8 mouse cellular contexts compared by ENCODE assay signal in genomic region chr11:6545857-6546192, GRCm38 (mm10). TPM values are rescaled to one million over a fixed set of nuclear protein-coding genes. Genes with fewer than 3 reads are reported as not detected.
DNase-seq lines count a peak whose midpoint lies in the region; ATAC-seq and TF ChIP-seq lines count a peak whose summit lies in the region.

No protein-coding gene starts in this region.

- no peaks in the 10 kb centered on the region for H3K9me3 ChIP-seq in lung, embryonic 14.5 days (ENCODE audit: low read depth, low read length)
- no peaks in the 10 kb centered on the region for H3K9me3 ChIP-seq in embryonic facial prominence, embryonic 15.5 days (replicated peaks)
- no peaks in the 10 kb centered on the region for H3K9me3 ChIP-seq in limb, embryonic 10.5 days (replicated peaks)
- no peaks in the 10 kb centered on the region for H3K9me3 ChIP-seq in neural tube, embryonic 15.5 days (replicated peaks)

- no peaks in the 10 kb centered on the region for H3K27me3 ChIP-seq in lung, embryonic 14.5 days (ENCODE audit: insufficient read depth, low read length)
- H3K27me3 ChIP-seq in embryonic facial prominence, embryonic 15.5 days: no peaks in the 10 kb centered on the region
- H3K27me3 ChIP-seq in limb, embryonic 10.5 days (ENCODE audit: low read depth, poor library complexity, severe bottlenecking): no peaks in the 10 kb centered on the region
- no peaks in the 10 kb centered on the region for H3K27me3 ChIP-seq in neural tube, embryonic 15.5 days (replicated peaks)

- 27% methylated on average over 3 of the region's 3 CpGs for WGBS in lung, embryonic 14.5 days
- WGBS in embryonic facial prominence, embryonic 15.5 days: 31% methylated on average over 3 of the region's 3 CpGs
- WGBS in limb, embryonic 10.5 days: 32% methylated on average over 3 of the region's 3 CpGs
- 34% methylated on average over 3 of the region's 3 CpGs for WGBS in neural tube, embryonic 15.5 days

- no peak; the same call in 1 of the 2 replicates for ATAC-seq in lung, embryonic 14.5 days (ENCODE audit: insufficient read depth)
- ATAC-seq in embryonic facial prominence, embryonic 15.5 days (ENCODE audit: insufficient number of reproducible peaks, low FRiP score, low TSS enrichment, low read depth): no peak
- no peak; the same call in 1 of the 2 replicates for ATAC-seq in neural tube, embryonic 15.5 days (ENCODE audit: low FRiP score)

- DNase-seq in lung, embryonic 14.5 days: no peak
- no peak for DNase-seq in lung, postnatal 10 days
- no peak for DNase-seq in limb, embryonic 10.5 days (ENCODE audit: low spot score)
- DNase-seq in retina, embryonic 14.5 days (ENCODE audit: low spot score): no peak
- DNase-seq in cerebellum, postnatal 36 days: no peak
- DNase-seq in B cell, adult 2 months: no peak

- peaks cover 5% of the 10 kb centered on the region for H3K4me1 ChIP-seq in lung, embryonic 14.5 days (ENCODE audit: insufficient read depth)
- peaks cover 15% of the 10 kb centered on the region for H3K4me1 ChIP-seq in embryonic facial prominence, embryonic 15.5 days
- H3K4me1 ChIP-seq in limb, embryonic 10.5 days: peaks cover 20% of the 10 kb centered on the region
- peaks cover 21% of the 10 kb centered on the region for H3K4me1 ChIP-seq in neural tube, embryonic 15.5 days

- H3K4me2 ChIP-seq in lung, embryonic 14.5 days: peak overlapping the region; percentile 80
- peak overlapping the region; percentile 52 for H3K4me2 ChIP-seq in embryonic facial prominence, embryonic 15.5 days (replicated peaks)
- peak overlapping the region; percentile 75 for H3K4me2 ChIP-seq in neural tube, embryonic 15.5 days

- H3K9ac ChIP-seq in lung, embryonic 14.5 days: peak overlapping the region; percentile 81
- peak overlapping the region; percentile 70; the same call in 1 of the 2 replicates for H3K9ac ChIP-seq in embryonic facial prominence, embryonic 15.5 days
- peak overlapping the region; percentile 89 for H3K9ac ChIP-seq in neural tube, embryonic 15.5 days (replicated peaks)

- 0 out of 2 replicates have a peak, but pooled peaks cover 6% of the 10 kb centered on the region for H3K36me3 ChIP-seq in lung, embryonic 14.5 days (ENCODE audit: insufficient read depth)
- no peaks in the 10 kb centered on the region; the same call in 1 of the 2 replicates for H3K36me3 ChIP-seq in embryonic facial prominence, embryonic 15.5 days
- H3K36me3 ChIP-seq in limb, embryonic 10.5 days: peaks cover 25% of the 10 kb centered on the region
- no peaks in the 10 kb centered on the region for H3K36me3 ChIP-seq in neural tube, embryonic 15.5 days

- H3K4me3 ChIP-seq in lung, embryonic 14.5 days (ENCODE audit: low read depth, low read length): peak overlapping the region; percentile 78
- peak overlapping the region; percentile 86 for H3K4me3 ChIP-seq in embryonic facial prominence, embryonic 15.5 days (replicated peaks)
- H3K4me3 ChIP-seq in limb, embryonic 10.5 days: peak overlapping the region; percentile 85
- H3K4me3 ChIP-seq in neural tube, embryonic 15.5 days (replicated peaks): peak overlapping the region; percentile 87

- H3K27ac ChIP-seq in lung, embryonic 14.5 days (ENCODE audit: low read depth): peak overlapping the region; percentile 99
- H3K27ac ChIP-seq in embryonic facial prominence, embryonic 15.5 days (replicated peaks): peak overlapping the region; percentile 97
- peak overlapping the region; percentile 98 for H3K27ac ChIP-seq in limb, embryonic 10.5 days
- H3K27ac ChIP-seq in neural tube, embryonic 15.5 days (replicated peaks): peak overlapping the region; percentile 95

- no peak for TF ChIP-seq CTCF in lung, embryonic 14.5 days (IDR thresholded peaks at IDR 0.05; ENCODE audit: low read depth)

RNA-seq across cellular contexts. Expression of gene Ccm2, which starts 0.9 kb away (rescaled TPM):
- polyA plus RNA-seq in lung, embryonic 14.5 days (2014; fragmentation: Nextera tagmentation; extraction: Ambion mirVana): 88.8 and 94.3 TPM in 2 replicates
- polyA plus RNA-seq in embryonic facial prominence, embryonic 15.5 days (2015; fragmentation: Nextera tagmentation; extraction: Ambion mirVana): 88.9 and 93.0 TPM in 2 replicates
- polyA plus RNA-seq in limb, embryonic 10.5 days (2016; fragmentation: Nextera tagmentation; extraction: Ambion mirVana): 125 and 132 TPM in 2 replicates
- 96.2 and 107 TPM in 2 replicates for polyA plus RNA-seq in neural tube, embryonic 15.5 days (2015; fragmentation: Nextera tagmentation; extraction: Ambion mirVana)

RNA-seq across cellular contexts. Expression of gene Myo1g, which starts 25.1 kb away (rescaled TPM):
- 1.2 and 2.1 TPM in 2 replicates for polyA plus RNA-seq in lung, embryonic 14.5 days (2014; fragmentation: Nextera tagmentation; extraction: Ambion mirVana)
- polyA plus RNA-seq in embryonic facial prominence, embryonic 15.5 days (2015; fragmentation: Nextera tagmentation; extraction: Ambion mirVana): 3.2 and 3.6 TPM in 2 replicates
- 0.80 and 0.86 TPM in 2 replicates for polyA plus RNA-seq in limb, embryonic 10.5 days (2016; fragmentation: Nextera tagmentation; extraction: Ambion mirVana)
- polyA plus RNA-seq in neural tube, embryonic 15.5 days (2015; fragmentation: Nextera tagmentation; extraction: Ambion mirVana): 0.37 and 6.2 TPM in 2 replicates
